Mouse (Mus musculus): ENCODE measurements around the gene AI597479. TPM values are rescaled to one million over a fixed set of nuclear protein-coding genes. Genes with fewer than 3 reads are reported as not detected.

Gene AI597479
- total and polyA plus RNA-seq, 3 experiments, result 15.3 to 20.1 TPM; not detected in 1

DNA sequence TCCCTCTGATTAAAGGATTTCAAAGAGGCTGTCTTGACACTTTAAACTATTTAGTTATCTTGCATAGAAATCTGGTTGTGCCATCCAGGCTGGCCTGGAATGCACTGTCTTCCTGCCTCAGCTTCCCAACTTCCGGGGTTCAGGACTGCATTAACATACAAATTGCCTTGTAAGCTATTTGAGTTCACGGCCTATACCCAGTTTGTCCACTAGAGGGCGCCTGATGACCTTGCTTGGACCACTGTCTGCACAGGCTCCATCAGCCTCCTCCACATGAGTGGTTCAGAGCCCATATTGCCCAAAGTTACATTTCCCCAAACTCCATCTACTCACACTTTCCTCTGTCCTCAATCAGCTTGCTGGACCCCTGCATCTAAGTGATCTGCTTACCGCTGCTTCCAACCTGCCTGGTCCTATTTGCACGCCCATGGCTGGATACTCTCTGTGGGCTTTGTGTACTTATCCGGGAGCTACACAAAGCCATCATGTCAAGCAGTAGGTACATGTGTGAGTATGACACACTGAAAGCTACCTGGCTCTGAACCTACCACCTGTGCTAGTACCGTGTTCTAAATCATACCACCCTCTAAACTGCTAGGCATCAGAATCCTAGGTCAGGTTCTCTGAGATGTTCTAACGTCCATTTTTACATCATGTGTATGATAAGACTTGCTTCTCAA lies 41.2 kb downstream of the AI597479 start (continued):
- TF ChIP-seq CHD2 (IDR thresholded peaks at IDR 0.05; ENCODE audit: low read length) (no peak), CTCF (IDR thresholded peaks at IDR 0.05 in 2 of 3, conservative IDR thresholded peaks at IDR 0.05 in 1 of 3; ENCODE audit: control insufficient read depth in 1 of 3, insufficient read depth in 1 of 3, low read depth in 2 of 3, low read length in 3 of 3, poor library complexity in 1 of 3, severe bottlenecking in 1 of 3) (peak; percentile 92 to 95 (median 93))

DNA sequence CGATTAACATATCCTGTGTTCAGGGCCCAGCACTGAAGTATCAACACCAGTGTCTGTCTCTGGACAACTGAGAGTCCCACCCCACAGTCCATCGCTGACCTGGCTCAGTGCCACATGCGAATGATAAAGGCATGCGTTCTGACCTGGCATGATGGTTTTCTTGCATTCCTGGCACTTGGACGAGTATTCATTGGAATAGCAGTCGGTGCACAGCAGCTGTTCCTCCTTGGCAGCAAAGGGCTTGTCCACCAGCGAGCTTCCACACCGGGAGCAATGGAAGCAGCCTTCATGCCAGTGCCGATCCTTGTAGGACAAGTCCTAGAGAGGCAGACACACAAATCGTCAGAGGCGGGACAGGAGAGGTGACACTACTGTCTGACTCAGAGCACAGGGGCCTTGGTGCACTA lies 43.0 kb downstream of the AI597479 start:
- no peak for TF ChIP-seq MAX (IDR thresholded peaks at IDR 0.05; ENCODE audit: low read length)
- no peak for TF ChIP-seq ZNF384 (IDR thresholded peaks at IDR 0.05; ENCODE audit: low read depth, low read length)
- TF ChIP-seq JUND (IDR thresholded peaks at IDR 0.05; ENCODE audit: low read depth, low read length), result no peak
- TF ChIP-seq TCF12 (IDR thresholded peaks at IDR 0.05; ENCODE audit: low read depth, low read length), result no peak
- TF ChIP-seq HCFC1 (IDR thresholded peaks at IDR 0.05; ENCODE audit: low read depth, low read length), result no peak
- no peak for TF ChIP-seq MYB (IDR thresholded peaks at IDR 0.05; ENCODE audit: low read depth, low read length)
- TF ChIP-seq GATA1 (IDR thresholded peaks at IDR 0.05; ENCODE audit: low read depth, low read length), result no peak
- no peak for TF ChIP-seq ZC3H11A (IDR thresholded peaks at IDR 0.05; ENCODE audit: low read depth, low read length)
- H3K36me3 ChIP-seq (ENCODE audit: control insufficient read depth in 1 of 2, insufficient read depth in 2 of 2, low read length in 2 of 2), result no peaks in the 10 kb centered on the region
- no peak overlapping the region for H3K4me3 ChIP-seq (ENCODE audit: control insufficient read depth in 1 of 2, insufficient read depth in 1 of 2, low read depth in 2 of 2, low read length in 2 of 2)
- no peak for DNase-seq (ENCODE audit: low read depth, low spot score)
- no peaks in the 10 kb centered on the region for H3K9me3 ChIP-seq (replicated peaks; ENCODE audit: insufficient read depth, low read length)
- H3K79me2 ChIP-seq (ENCODE audit: control insufficient read depth, insufficient read depth, low read length, poor library complexity), result no peaks in the 10 kb centered on the region
- H3K27ac ChIP-seq (ENCODE audit: control insufficient read depth, low read depth, low read length), result no peak overlapping the region
- H3K27me3 ChIP-seq (ENCODE audit: control insufficient read depth in 1 of 2, insufficient read depth in 2 of 2, low read length in 2 of 2), result peaks cover 0 to 1% of the 10 kb centered on the region in 2 experiments; a peak in 1 of 4 replicates
- no peak overlapping the region for H3K9ac ChIP-seq (ENCODE audit: control insufficient read depth, low read depth, low read length, poor library complexity, severe bottlenecking)
- H3K4me1 ChIP-seq (ENCODE audit: control insufficient read depth in 1 of 2, insufficient read depth in 2 of 2, low read length in 2 of 2), result no peaks in the 10 kb centered on the region; a peak in 1 of 4 replicates

DNA sequence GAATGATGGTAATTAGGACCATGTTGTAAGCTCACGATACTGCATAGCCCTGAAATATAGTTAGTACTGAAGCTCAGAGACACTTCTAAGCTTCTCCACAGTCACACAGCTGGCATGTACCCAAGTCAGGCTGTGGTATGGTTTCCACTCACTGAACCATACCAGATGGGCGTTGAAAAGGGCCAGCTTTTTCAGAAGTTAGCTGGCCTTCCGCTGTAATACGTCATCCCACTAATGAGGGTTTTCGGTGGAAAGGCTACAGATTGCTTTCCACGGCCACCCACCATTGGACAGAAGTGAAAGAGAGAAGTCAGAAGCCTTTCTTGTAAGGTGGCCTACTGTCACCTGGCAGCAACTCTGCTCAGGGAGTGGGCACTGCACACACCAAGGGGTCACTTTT lies 44.3 kb downstream of the AI597479 start:
- no peak overlapping the region for H3K4me3 ChIP-seq (ENCODE audit: control insufficient read depth in 1 of 2, insufficient read depth in 1 of 2, low read depth in 2 of 2, low read length in 2 of 2)
- DNase-seq (ENCODE audit: low read depth, low spot score), result no peak
- no peaks in the 10 kb centered on the region for H3K79me2 ChIP-seq (ENCODE audit: control insufficient read depth, insufficient read depth, low read length, poor library complexity)
- no peak overlapping the region for H3K9ac ChIP-seq (ENCODE audit: control insufficient read depth, low read depth, low read length, poor library complexity, severe bottlenecking)
- TF ChIP-seq POLR2AphosphoS2 (IDR thresholded peaks at IDR 0.05; ENCODE audit: low read length) (no peak), ZC3H11A (IDR thresholded peaks at IDR 0.05; ENCODE audit: low read depth, low read length) (no peak), EP300 (IDR thresholded peaks at IDR 0.05; ENCODE audit: low read depth in 1 of 2, low read length in 2 of 2) (no peak), TAL1 (IDR thresholded peaks at IDR 0.05; ENCODE audit: low read length) (no peak), MAFK (IDR thresholded peaks at IDR 0.05; ENCODE audit: borderline replicate concordance, low read depth, low read length) (no peak), SMC3 (IDR thresholded peaks at IDR 0.05; ENCODE audit: low read depth, low read length) (no peak), NRF1 (IDR thresholded peaks at IDR 0.05; ENCODE audit: insufficient read depth, low read depth, low read length, poor library complexity, severe bottlenecking) (no peak), TBP (IDR thresholded peaks at IDR 0.05; ENCODE audit: low read depth, low read length) (no peak), ELF1 (IDR thresholded peaks at IDR 0.05; ENCODE audit: low read depth, low read length) (no peak), MEF2A (IDR thresholded peaks at IDR 0.05; ENCODE audit: extremely low read depth, insufficient replicate concordance, low read depth, low read length, poor library complexity, severe bottlenecking) (no peak), RAD21 (IDR thresholded peaks at IDR 0.05; ENCODE audit: low read depth, low read length) (no peak), HCFC1 (IDR thresholded peaks at IDR 0.05; ENCODE audit: low read depth, low read length) (no peak), RCOR1 (IDR thresholded peaks at IDR 0.05; ENCODE audit: low read depth, low read length) (no peak), ZMIZ1 (IDR thresholded peaks at IDR 0.05; ENCODE audit: low read depth, low read length) (no peak), MAZ (IDR thresholded peaks at IDR 0.05; ENCODE audit: low read depth, low read length) (no peak)
- H3K36me3 ChIP-seq (ENCODE audit: control insufficient read depth in 1 of 2, insufficient read depth in 2 of 2, low read length in 2 of 2), result no peaks in the 10 kb centered on the region
- H3K4me1 ChIP-seq (ENCODE audit: control insufficient read depth in 1 of 2, insufficient read depth in 2 of 2, low read length in 2 of 2), result no peaks in the 10 kb centered on the region; a peak in 1 of 4 replicates
- H3K9me3 ChIP-seq (replicated peaks; ENCODE audit: insufficient read depth, low read length), result no peaks in the 10 kb centered on the region
- H3K27ac ChIP-seq (ENCODE audit: control insufficient read depth, low read depth, low read length), result no peak overlapping the region
- H3K27me3 ChIP-seq (ENCODE audit: control insufficient read depth in 1 of 2, insufficient read depth in 2 of 2, low read length in 2 of 2), result peaks cover 0 to 1% of the 10 kb centered on the region in 2 experiments; a peak in 2 of 4 replicates

Data from MEL (cell line).